Mouse (Mus musculus) stomach, postnatal 0 days (tissue): ENCODE results near the gene Dbndd2.

Experiments
- CTCF ChIP-seq: IDR thresholded peaks from 2 replicates; pipeline ENCODE4 v1.5.1; 2016; ENCODE audit warnings: antibody characterized with exemption, low read depth, mild to moderate bottlenecking, moderate library complexity
- EP300 ChIP-seq: optimal IDR thresholded peaks from 2 replicates; pipeline ENCODE3; 2016; ENCODE audit warnings: antibody characterized with exemption

DNA sequence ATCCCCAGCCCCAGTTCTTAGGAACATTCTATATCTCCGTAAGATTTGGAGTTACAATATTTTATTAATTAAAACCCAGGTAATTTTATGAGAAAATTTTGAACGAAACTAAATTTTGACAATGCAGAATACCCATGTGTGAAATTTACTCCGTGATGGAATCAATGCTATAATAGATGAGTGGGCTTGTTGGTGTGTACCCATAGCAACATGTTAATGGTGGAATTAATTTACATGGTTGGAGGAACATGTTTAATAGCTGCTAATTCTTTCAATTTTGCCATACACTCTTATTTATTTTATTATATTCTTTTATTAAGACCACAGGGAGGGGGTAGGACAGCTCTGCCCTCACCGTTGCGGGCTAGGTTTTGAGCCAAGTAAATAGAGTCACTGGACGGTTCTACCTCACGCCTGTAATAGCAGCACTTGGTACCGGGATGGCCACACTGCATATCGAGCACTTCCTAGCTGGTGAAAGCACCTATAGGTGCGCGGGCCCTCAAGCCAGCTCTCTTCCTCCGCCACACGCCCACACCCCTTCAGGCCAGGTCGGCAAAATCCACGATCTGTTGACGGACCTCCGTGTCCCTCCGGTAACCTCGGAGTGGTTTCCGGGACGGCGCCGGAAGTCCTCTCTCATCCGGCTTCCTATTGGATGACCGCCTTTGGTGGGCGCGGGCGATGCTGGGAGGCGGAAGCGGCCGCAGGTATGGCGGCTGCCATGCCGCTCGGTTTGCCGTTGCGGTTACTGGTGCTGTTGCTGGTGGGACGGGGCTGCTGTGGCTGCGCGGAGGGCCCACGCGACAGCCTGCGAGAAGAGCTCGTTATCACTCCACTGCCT lies 11.2 kb downstream of the Dbndd2 start, which contains the start of gene Pigt:
- TF ChIP-seq CTCF (no peak), EP300 (peak; percentile 7)
